Mouse (Mus musculus) urinary bladder, postnatal 36 days (tissue): ENCODE data around the gene Thap12.

Experiments
- DNase-seq, 2 experiments: peaks; one replicate each; pipeline ENCODE4 v3.0.0; 2022; ENCODE audit warnings: low spot score in 2 of 2, mixed read lengths in 1 of 2

The Thap12 gene

DNA sequence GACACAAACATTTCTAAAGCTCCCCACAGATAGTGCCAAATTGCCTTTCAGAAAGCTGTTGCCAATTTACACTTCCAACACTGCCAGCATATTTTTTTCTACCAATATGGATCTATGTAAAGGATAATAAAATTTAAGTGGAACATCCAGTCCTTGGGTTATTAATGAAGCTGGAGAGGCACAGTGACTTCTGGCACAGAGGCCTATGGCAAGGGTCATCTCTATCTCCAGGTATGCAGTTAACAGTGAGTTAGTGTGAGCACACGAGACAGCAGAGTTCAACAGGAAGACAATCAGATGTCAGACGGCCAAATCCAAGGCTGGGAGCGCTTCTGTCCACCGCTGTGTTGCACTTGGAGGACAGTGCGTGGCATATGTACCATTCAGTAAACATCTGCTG is 4.9 kb upstream of the Thap12 start:
- no peak for DNase-seq

- DNase-seq, result no peak
Observed at GRCm38 (mm10) chr7:98698590-98698989, 4.3 kb upstream of the Thap12 start.

- DNase-seq, result no peak
Observed at GRCm38 (mm10) chr7:98701771-98702170, 1.1 kb upstream of the Thap12 start.

GRCm38 (mm10) chr7:98703365-98703881 is 520 bp downstream of the Thap12 start:
- DNase-seq, result peak in 1 of 2 experiments; percentile 13

- no peak for DNase-seq
Observed at GRCm38 (mm10) chr7:98704276-98704675, 1.4 kb downstream of the Thap12 start.

DNA sequence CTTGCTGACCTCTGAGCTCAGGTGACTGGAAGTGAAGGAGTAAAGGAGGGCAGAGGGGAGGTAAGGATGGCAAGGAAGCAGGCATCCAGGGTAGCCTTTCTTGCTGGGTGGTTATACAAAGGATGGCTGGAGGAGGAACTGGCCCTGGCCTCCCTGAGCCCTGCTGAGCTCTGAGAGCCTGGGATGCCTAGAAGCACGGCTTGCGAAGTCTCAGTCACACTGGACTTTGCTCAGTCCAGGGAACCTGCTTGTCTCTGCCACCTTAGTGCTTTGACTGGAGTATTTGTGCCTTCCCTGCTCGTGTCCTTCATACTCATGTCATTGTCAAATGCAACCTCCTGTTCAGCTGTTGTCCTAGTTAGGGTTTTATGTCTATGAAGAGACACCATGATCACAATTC is 10.8 kb downstream of the Thap12 start:
- no peak for DNase-seq

- DNase-seq, result no peak
Observed at GRCm38 (mm10) chr7:98717438-98717837, 14.5 kb downstream of the Thap12 start.

GRCm38 (mm10) chr7:98719761-98720160 is 16.9 kb downstream of the Thap12 start:
- no peak for DNase-seq

DNA sequence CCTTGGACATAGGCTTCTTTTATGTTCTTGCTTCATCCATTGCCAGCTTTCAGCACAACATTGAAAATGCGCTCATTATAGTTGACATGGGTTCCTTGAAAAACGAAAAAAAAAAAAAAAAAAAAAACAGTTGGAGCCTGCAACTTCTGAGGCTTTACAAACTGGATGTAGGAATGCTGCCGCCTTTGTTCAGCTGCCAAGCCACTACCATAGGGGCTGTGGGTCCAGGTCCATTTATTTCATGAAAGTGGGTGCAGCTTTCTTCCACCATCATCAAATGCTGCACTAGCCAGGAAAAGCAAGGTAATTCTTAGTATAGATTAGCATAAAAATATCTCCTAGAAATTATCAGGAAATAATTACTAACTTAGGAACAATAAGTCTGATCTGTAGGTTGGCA is 17.8 kb downstream of the Thap12 start:
- no peak for DNase-seq

DNA sequence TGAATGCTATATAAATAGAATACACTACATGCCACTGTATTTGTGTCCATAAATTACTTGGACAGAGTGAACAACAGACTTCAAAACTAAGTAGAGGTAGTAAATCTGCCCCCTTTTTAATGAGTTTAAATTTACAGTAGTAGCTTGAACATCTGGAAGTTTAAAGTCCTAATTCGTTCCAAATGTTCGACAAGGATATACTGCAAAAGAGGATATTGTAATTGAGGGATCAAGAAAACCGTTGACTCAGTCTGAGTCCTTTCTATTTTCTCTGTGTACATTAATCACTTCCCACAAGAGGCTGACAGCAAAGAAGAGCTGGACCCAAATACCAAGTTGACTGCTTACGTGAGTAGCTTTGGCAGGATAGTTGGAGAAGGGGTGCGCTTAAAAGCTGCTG is 18.3 kb downstream of the Thap12 start:
- no peak for DNase-seq

DNA sequence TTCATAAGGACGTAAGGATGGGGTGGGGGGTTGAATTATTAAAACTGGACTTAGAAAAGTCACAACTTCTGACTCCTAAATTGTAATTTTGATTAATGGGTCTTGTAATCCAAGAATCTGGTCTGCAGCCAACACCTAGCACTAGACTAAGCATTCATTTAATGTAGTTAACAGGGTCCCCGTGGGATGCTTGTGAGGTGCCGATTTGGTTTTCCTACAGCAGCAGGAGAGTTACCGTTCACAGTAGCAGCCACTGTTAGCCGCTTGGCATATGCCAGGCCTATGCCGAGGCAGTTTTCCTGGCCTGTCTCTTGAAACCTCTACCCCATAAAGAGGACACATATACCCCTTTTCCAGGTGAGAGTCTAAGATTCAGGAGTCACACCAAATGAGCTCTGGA is 18.7 kb downstream of the Thap12 start:
- no peak for DNase-seq

- no peak for DNase-seq
Observed at GRCm38 (mm10) chr7:98725686-98726195, 22.8 kb downstream of the Thap12 start.

GRCm38 (mm10) chr7:98727986-98728385 is 25.1 kb downstream of the Thap12 start:
- DNase-seq, result no peak

DNA sequence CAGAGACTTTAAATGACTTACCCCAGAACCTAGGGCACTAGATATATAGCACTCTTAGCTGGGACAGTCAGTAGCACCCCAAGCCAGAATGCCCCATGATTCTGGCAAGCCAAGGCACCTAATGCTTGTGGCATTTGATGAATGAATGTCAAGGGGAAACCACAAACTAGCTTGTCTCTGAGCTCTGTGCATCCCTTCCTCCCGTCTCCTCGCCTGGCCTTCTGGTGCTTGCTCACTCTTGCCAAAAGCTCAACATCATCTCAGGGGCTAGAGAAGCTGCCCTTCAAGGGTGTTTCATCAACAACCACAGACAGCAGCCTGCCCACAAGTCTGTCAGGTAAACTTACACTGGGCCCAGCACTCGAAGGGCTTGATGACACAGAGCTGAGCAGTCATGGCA is 25.6 kb downstream of the Thap12 start:
- DNase-seq, result no peak

DNA sequence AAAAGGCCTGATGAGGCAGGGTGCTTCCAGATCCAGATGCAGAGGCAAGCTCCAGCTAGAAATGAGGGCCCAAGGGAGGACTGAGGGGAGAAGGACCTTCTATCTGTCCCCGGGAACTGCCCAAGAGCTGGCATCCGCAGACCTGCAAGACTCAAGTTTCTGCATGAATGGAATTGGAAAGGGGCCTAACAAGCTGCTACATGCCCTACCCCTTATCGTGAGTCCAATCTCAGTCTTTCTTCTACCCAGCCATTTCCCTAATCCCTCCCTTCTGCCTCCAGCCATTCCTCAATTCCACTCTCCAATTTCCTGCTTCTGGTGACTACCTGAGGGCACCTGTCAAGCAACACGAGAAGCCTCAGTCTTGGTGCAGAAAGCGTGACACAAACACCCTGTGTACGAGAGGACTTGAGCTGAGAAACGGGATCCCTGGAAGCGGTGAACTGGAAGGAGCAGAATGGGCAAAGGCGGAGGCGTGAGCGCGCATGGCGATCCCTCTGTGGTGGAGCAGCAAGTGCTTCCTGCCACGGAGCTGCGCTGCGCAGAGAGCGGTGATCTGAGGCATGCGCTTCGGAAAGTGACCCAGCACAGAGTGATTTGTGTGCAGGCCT is 26.9 kb downstream of the Thap12 start:
- DNase-seq, result peak in 1 of 2 experiments; percentile 10

DNA sequence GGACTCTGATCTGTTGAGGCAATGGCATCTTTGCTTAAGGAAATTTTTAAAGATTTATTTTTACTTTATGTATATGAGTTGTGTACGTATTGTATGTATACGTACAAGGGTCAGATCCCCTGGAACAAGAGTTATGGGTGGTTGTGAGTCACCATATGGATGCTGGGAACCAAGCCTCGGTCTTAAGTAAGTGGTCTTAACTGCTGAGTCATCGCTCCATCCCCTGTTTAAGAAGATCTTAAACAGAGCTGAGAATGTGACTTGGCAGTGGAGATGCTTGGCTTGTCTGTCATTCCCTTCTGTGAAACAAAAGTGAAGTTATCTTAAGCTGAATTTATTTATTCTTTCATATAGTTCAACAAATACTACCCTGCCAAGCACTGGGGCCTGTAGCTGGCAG is 31.1 kb downstream of the Thap12 start:
- DNase-seq, result no peak

DNA sequence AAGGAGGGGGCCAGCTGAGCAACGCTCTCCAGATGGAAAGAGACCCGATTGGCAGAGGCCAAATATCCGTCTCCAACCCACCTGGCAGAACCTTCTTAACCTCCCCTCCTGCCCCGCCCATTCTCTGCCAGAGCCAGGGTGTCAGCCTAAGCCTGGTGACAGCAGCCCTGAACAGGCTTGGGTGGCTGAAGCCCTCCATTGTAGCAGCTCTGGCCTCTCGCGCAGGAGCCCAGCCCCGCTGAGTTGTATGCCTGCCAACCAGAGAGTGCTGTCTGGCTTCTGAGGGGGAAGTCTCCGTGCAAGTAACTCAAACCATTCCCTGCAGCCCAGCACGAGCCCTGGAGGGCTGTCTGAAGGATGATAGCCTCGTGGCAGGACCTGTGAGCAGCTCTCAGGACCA is 32.0 kb downstream of the Thap12 start:
- DNase-seq, result no peak

GRCm38 (mm10) chr7:98736780-98737550 is 34.1 kb downstream of the Thap12 start:
- no peak for DNase-seq

GRCm38 (mm10) chr7:98740363-98740762 is 37.5 kb downstream of the Thap12 start:
- DNase-seq, result no peak

- DNase-seq, result peak; percentile 48 to 63
Observed at GRCm38 (mm10) chr7:98743312-98743711, 40.4 kb downstream of the Thap12 start.

GRCm38 (mm10) chr7:98750404-98750803 is 47.5 kb downstream of the Thap12 start:
- DNase-seq, result no peak

- no peak for DNase-seq
Observed at GRCm38 (mm10) chr7:98752680-98753079, 49.8 kb downstream of the Thap12 start.

- no peak for DNase-seq
Observed at GRCm38 (mm10) chr7:98756050-98756449, 53.1 kb downstream of the Thap12 start.
